Mouse (Mus musculus): Measurements from ENCODE around the gene Igtp.

- peak; percentile 17; the same call in 1 of the 2 replicates for TF ChIP-seq CTCF (IDR thresholded peaks at IDR 0.05; ENCODE audit: borderline replicate concordance, extremely low read depth, insufficient read depth, insufficient read length)
- TF ChIP-seq POLR2A (IDR thresholded peaks at IDR 0.05; ENCODE audit: borderline replicate concordance, extremely low read depth, insufficient read depth, insufficient read length, poor library complexity, severe bottlenecking) = no peak
Observed at GRCm38 (mm10) chr11:58165072-58165471, 34.3 kb upstream of the Igtp start.
